Mouse (Mus musculus) lung, postnatal 10 days (tissue): ENCODE measurements around the gene Pramef8.
A peak's percentile ranks its signal among the peaks of the same experiment; 100 is the strongest.
"Not testable (repeated sequence)": the region's sequence is repeated elsewhere in the genome, so short reads cannot be mapped to it uniquely, and the experiment has no call there.

Source experiments
- DNase-seq: peaks from one replicate; pipeline ENCODE4 v3.0.0; 2021

Gene Pramef8

DNA sequence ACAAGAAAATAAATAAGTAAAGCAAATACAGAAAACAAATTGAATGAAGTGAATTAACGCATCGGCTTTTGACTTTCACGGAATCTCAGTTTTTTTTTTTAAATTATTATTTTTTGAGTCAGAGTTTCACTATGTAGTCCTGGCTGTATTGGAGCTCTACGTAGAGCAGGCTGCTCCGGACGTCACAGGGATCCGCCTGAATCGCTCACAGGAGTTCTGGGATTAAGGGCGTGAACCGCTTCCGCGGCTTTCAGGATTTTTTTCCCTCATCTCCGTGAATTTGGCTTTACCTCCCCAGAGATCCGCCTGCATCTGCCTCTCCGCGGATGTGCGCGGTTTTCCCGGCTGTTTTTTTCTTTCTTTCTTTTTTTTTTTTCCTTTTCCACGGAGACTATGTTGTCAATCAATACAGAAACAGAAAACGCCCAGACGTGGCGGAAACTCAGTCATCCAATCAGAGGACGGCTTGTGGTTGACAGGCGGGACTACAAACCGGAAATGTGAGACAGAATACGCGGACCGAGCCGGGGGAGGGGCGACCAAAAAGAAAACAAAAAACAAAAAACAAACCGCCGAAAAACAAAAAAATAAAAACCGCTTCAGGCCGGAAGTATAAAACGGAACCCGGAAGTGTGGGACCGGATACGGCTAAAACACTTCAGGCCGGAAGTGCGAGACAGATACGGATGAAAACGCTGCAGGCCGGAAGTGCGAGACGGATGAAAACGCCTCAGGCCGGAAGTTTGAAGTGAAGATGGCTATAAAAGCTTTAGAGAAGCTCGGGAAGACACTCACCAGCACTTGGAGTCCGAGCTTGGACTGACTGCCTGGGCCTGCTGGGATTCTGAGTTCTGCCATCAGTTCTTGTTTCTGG lies at the start of gene Pramef8:
TSS of gene Pramef8 (plus strand) at position 208 of the 874 bp plus-strand sequence.
- DNase-seq: peak; percentile 94

DNA sequence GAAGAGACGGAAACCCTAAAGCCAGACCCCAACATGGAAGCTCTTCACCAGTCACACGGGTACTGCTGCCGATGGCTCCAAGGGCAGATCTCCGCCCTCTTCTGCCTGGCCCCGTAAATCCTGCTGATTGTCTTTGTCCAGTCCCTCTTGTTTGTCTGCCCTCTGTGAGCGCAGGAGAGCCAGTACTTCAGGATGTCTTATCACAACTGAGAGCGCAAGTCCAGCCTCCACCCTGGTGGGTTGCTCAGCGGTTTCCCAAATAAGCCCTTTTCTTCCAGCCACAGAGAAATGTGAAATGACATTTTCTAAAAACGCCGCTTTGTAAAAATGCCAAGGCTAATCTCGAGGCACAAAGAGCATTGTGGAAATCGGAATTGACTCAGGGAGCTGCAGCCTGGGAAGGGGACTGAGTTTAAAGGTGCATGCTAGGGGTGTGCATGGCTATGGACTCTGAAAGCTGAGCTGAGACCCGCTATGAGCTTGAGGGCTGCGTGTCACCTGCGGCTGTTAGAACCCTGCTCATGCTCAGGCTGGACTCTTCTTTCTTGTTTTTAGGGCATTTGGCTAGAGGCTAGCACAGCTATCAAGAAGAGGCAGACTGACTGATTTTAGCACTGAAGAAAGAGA lies 45.7 kb upstream of the Pramef8 start:
- DNase-seq: no peak

DNA sequence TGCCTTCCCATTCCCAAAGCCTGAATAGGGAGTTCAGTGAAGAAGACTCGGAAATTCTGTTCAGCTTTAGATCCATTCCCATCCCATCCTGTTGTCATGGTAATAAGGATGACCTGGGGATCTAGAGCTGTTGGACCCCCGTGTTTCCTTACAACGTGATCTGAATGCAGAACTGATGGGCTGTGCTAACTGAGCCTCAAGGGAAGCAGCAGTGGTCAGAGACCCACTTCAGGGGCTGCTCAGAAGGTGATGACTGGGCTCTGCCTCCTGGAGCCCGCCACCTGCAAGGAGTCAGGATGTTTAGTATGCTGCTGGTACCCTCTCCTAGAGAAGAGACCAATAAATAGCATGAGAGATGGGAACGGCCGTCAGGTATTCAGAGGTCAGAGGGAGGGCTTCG lies 32.7 kb upstream of the Pramef8 start:
- DNase-seq: no peak

DNA sequence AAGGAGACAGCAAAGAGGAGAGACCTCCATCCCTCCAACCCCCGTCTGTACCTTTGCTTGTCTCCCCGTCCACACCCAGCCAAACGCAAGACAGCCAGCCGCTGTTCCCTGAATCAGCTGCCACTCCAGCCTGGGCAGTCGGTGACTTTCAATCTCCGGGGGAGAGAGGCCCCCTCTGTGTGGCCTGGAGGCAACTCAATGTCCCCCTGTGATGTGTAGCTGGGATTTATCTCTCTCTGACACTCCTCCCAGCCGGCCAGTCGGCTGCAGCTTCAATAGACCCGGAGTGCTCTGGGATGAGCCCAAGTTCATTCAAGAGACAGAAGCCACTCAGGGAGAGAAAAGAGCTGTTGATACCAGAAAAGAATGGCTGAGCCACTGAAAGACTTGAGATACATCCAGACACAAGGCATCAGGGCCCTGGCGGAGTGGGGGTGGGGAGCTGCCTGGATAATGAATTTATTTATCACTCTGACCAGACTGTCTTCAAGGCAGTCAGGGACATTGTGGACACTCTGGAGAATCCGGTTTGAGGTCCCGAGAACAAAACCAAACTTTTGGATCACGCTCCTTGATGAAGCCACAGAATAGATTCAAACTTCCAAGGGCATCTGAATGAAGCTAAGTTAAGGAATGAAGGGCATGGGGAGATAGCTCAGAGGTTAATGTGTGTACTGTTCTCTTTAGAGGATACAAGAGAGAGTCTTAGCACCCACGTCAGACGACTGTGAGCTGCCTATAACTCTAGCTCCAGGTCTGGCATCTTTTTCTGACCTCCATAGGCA lies 32.1 kb upstream of the Pramef8 start:
- no peak for DNase-seq

DNA sequence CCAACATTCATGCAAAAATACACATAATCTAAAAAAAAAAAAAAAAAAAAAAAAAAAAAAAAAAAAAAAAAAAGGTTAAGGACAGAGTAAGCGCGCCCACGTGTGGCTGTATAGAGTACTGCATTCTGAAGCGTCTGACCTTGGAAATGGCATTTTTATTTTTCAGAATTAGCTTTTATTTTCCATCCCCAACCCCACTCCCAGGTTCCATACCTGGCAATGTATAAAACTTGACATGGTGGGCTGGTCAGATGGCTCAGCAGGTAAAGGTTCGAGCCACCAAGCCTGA lies 31.6 kb upstream of the Pramef8 start:
- peak; percentile 36 for DNase-seq

DNA sequence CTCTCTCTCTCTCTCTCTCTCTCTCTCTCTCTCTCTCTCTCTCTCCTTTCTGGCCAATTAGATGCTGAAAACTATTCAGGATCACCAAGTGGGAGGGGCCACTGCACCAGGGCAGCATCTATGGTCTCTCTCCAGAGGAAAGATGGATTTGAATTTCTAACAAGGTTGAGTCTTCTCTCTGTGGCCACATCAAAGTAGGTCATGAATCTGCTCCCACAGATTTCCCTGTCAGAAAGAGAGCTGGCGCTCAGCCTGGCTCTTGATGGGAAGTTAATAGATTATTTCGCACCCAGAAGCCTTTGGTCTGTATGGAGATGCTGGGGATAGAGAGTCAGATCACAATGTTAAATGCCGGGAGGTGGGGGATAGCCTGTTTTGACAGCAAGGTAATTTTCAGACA lies 30.1 kb upstream of the Pramef8 start:
- no peak for DNase-seq

DNA sequence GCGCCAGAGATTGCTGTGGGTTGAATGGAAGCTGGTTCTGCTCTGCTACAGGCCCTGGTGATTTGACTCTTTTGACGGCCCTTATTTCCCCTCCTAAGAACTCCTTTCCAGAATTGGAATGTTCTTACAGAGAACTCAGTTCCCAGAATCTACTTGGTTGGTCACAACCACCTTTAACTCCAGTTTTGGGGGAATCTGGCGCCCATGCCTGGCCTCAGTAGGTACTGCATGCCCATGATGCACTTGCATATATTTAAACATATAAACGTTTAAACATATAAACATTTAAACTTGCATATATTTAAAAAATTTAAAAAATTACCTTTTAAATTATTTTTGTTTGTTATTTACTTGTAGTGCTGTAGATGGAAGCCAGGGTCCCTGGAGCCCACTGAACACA lies 28.6 kb upstream of the Pramef8 start:
- no peak for DNase-seq

DNA sequence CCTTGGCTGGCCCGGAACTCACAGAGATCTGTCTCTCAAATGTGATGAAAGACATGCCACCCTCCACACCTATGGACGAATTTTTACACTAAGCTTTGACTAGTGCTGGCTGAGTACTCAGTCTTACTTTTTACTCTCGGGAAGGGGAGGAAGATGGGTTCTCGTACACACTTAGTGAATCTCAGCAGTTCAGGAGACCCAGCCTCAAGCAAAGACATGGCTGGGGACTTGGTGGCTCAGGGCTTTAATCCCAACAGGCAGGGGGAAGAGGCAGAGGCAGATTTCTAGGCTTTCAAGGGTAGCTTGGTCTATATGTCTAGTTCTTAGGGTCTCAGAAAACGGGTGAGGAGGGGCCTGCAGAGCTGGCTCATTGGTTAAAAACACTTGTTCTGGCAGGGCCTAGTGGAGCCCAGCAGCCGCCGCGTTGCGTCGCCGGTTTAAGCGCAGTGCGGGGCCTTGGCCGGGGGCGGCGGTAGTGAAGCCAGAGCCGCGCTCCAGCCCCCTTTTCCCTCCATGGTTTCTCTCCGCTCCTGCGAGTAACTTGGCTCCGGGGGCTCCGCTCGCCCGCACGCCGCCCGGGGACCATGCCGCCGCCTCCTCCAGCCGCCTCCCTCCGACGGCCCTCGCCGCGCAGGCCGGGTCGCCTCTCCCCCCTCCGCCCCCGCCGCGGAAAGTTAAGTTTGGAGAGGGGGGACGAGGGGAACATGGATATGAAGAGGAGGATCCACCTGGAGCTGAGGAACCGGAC lies 23.1 kb upstream of the Pramef8 start:
- peak; percentile 54 for DNase-seq

DNA sequence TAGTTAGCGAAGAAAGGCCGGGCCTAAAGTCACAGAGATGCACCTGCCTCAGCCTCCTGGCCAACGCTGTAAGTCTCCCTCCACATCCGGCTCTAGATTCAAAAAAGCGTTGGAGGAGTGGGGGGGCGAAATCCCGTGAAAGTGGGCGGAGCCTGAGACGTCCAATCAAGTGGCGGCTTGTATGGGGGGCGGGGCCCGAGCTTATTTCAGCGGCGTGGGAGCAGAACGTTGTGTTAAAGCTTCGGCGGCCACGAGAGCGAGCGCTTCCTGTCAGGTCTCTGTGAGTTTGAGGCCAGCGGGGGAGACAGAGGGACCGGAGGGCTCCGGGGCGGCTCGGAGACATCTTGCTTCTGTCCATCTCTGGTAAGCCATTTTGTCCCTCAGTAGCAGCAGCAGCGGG lies 18.0 kb upstream of the Pramef8 start, which contains the start of gene Pramel1:
TSS of gene Pramel1 (plus strand) at position 248 of the 400 bp plus-strand sequence.
- DNase-seq: peak; percentile 8

DNA sequence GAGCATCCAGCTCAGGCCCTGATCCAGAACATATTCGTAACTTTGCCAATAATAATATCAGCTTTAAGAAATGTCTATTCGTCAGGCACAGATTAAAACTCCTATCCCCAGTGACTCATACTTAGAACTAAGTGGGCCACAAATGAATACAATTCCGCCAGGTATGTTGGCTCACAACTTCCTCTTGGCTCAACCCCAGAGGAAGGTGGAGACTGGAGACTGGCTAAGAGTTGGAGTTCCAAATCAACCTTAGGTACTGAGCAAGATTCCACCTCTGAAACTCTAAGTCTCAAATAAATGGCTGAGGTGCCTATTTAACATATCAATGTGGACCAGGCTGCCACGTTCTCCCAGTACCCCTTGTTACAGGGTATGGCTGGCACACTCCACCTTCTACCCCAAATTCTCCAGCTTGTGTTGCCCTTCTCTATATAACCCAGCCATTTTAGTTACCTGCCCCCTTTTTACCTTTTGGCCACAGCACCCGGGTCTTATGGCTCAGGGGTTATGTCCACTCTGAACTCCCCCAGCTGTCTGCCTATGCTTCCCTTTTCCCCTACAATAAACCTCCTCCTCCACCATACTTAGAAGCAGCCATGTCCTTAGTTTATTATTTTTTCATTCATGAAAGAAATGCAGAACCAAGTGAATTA lies 534 bp upstream of the Pramef8 start:
- DNase-seq: peak; percentile 14

DNA sequence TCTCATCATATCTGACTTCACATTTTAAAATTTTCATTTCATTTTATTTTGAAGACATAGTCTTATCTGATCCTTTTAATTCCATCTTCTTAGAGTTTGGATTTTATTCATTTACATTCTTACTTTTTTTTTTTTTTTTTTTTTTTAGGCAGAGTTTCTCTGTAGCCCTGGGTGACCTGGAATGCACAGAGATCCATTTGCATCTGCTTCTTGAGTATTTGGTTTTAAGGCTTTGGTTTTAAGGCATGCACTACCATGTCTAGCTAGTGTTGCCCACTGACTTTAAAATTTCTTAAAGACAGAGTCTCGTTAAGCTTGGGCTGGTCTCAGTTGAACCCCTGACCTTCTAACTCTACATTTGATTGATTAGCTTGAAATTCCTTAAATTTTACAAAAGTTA lies 1.4 kb downstream of the Pramef8 start:
- no peak for DNase-seq

DNA sequence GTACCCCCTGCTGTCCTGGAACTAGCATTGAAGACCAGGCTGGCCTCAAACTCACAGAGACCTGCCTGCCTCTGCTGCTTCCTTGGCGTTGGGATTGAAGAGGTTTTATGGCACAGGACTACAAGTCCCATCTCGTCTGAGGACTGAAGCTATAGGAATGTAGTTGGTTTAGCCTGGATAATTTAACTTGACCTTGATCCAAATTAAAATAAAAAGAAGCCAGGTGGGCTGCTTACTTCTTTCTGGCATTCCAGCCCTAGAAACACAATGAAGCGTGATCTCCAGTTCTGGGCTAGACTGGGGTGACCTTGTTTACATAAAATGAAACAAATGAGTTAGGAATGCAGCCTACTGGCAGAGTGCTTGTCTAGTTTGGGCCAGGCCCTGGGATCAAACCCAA lies 1.9 kb downstream of the Pramef8 start:
- DNase-seq: no peak

DNA sequence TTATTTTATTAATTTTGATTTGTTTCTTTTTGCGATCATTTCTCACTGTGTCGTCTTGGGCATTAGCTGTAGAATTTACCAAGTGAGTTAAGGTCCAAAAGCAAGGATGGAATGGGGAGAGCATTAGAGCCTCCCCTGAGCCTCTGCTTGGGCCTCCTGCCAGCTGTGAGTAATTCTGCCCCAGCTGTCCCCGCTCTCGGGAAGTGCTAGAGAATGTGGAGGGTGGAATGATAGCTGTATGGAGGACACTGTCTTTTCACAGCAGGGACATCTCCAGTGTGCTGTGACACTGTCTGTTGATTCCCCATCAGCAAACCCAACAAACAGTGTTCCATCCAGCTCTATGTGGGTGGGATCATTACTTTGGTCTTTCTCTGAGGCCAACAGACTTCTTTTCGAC lies 14.5 kb downstream of the Pramef8 start:
- DNase-seq: not testable (repeated sequence)

DNA sequence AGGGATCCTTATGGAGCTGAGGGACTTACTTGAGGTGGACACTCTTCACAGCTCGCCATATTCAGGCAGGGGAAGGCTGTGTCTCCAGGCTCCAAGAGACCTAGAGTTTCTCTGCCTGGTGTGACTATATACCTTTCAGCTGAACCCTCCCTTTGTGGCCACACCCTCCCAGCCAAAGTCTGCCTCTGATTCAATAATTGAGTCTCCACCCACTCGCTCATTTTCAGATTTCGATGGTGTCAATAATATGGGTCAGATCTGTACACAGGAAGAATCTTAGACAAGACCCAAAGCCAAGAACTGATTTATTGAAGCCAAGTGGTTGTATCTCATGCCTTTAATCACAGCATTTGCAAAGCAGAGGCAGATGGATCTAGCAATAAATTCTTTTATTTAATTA lies 38.0 kb downstream of the Pramef8 start, which contains the start of gene Oog4:
TSS of gene Oog4 (minus strand) at position 101 of the 400 bp plus-strand sequence.
- no peak for DNase-seq
